Mouse (Mus musculus): Measurements from ENCODE around the gene Rnf144a. TPM values are rescaled to one million over a fixed set of nuclear protein-coding genes. Genes with fewer than 3 reads are reported as not detected.
"Not testable (repeated sequence)": the region's sequence is repeated elsewhere in the genome, so short reads cannot be mapped to it uniquely, and the experiment has no call there.

Rnf144a gene
- polyA plus RNA-seq, 1 experiment from 2014 or later = 21.6 TPM

DNA sequence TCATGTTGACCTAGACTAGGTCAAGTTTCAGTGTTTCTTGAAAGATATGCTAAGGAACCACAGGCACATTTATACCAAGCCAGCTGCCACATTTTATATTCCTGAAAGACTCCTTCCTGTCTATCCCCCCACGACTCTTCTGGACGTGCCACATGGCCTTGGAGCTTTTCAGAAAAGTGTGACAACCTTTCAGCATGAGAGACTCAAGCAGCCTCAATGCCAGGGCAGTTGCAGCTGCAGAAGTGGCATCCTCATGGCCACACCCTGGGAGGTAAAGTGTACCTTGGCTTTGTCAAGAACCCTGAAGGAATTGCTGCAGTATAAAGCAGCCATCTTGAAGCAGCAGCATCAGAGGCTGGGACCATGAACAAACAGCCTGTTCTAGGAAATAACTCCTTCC lies 29.5 kb upstream of the Rnf144a start:
- ATAC-seq (ENCODE audit: low FRiP score, low TSS enrichment) = no peak

DNA sequence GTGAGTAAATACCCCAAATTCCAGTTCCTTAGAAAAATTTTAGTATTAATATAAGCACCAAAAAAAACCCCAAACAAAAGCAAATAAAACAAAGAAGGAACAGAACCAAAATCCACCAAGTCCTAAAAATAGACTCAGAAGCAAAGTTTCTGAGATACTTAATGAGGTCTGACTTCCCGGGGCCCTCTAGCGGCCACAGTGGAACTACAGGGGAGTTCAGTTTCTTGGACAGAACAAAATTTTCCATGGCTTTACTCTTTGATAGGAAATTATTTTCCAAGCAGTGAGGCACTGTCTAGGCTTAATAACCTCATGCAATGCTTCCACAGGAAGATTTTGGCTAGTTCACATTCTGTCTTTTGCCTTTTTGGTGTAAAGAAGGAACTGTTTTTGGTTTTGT lies 29.0 kb upstream of the Rnf144a start:
- Histone ChIP-seq H3K4me1 (ENCODE audit: control insufficient read depth, insufficient read depth, low read length) (no peaks in the 10 kb centered on the region), H3K9me3 (ENCODE audit: control insufficient read depth, low read length) (no peaks in the 10 kb centered on the region), H3K27me3 (ENCODE audit: control insufficient read depth, insufficient read depth, low read length) (no peaks in the 10 kb centered on the region), H3K36me3 (ENCODE audit: control insufficient read depth, insufficient read depth, low read length) (no peaks in the 10 kb centered on the region), H3K4me2 (ENCODE audit: low read length) (no peak overlapping the region), H3K27ac (replicated peaks; ENCODE audit: low read depth, low read length) (no peak overlapping the region), H3K4me3 (replicated peaks; ENCODE audit: low read depth, low read length) (no peak overlapping the region), H3K9ac (replicated peaks; ENCODE audit: low read length) (no peak overlapping the region)
- DNase-seq (peak; percentile 84), ATAC-seq (ENCODE audit: low FRiP score, low TSS enrichment) (no peak)
- 0% methylated on average over 2 of the region's 2 CpGs for WGBS

More for the DNA sequence above, 29.5 kb upstream of the Rnf144a start:
- Histone ChIP-seq H3K9me3 (ENCODE audit: control insufficient read depth, low read length) (no peaks in the 10 kb centered on the region), H3K27me3 (ENCODE audit: control insufficient read depth, insufficient read depth, low read length) (no peaks in the 10 kb centered on the region), H3K4me1 (ENCODE audit: control insufficient read depth, insufficient read depth, low read length) (no peaks in the 10 kb centered on the region), H3K4me2 (ENCODE audit: low read length) (no peak overlapping the region), H3K9ac (replicated peaks; ENCODE audit: low read length) (no peak overlapping the region), H3K4me3 (replicated peaks; ENCODE audit: low read depth, low read length) (no peak overlapping the region), H3K36me3 (ENCODE audit: control insufficient read depth, insufficient read depth, low read length) (no peaks in the 10 kb centered on the region), H3K27ac (replicated peaks; ENCODE audit: low read depth, low read length) (no peak overlapping the region)
- 91% methylated on average over 2 of the region's 2 CpGs for WGBS
- no peak for DNase-seq

GRCm38 (mm10) chr12:26439366-26439765 lies 24.3 kb upstream of the Rnf144a start:
- WGBS = 80% methylated on average over 3 of the region's 3 CpGs
- H3K9me3 ChIP-seq (ENCODE audit: control insufficient read depth, low read length) = no peaks in the 10 kb centered on the region
- no peak overlapping the region for H3K4me2 ChIP-seq (ENCODE audit: low read length)
- no peaks in the 10 kb centered on the region for H3K27me3 ChIP-seq (ENCODE audit: control insufficient read depth, insufficient read depth, low read length)
- ATAC-seq (ENCODE audit: low FRiP score, low TSS enrichment) = no peak
- no peak for DNase-seq
- H3K4me1 ChIP-seq (ENCODE audit: control insufficient read depth, insufficient read depth, low read length) = no peaks in the 10 kb centered on the region
- no peak overlapping the region for H3K4me3 ChIP-seq (replicated peaks; ENCODE audit: low read depth, low read length)
- no peaks in the 10 kb centered on the region for H3K36me3 ChIP-seq (ENCODE audit: control insufficient read depth, insufficient read depth, low read length)
- no peak overlapping the region for H3K9ac ChIP-seq (replicated peaks; ENCODE audit: low read length)
- H3K27ac ChIP-seq (replicated peaks; ENCODE audit: low read depth, low read length) = no peak overlapping the region

DNA sequence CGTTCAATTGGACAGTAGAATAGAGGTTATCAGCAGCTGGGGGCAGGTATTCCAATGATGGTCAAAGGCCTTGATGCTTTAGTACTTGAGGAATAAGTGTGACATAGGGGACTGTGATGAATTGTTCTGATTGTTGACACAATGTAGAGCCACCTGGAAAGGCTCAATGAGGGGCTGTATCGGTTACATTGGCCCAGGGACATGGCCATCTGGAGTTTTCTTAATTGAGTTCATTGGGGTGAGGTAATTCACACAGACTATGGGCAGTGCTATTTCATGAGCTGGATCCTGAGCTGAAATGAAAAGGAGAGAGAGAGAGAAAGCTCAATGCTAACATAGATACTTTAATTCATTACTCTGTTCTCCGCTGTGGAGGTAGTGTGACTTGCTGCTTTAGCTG lies 22.9 kb upstream of the Rnf144a start:
- Histone ChIP-seq H3K4me3 (replicated peaks; ENCODE audit: low read depth, low read length) (no peak overlapping the region), H3K4me2 (ENCODE audit: low read length) (no peak overlapping the region), H3K27me3 (ENCODE audit: control insufficient read depth, insufficient read depth, low read length) (no peaks in the 10 kb centered on the region), H3K9me3 (ENCODE audit: control insufficient read depth, low read length) (no peaks in the 10 kb centered on the region), H3K27ac (replicated peaks; ENCODE audit: low read depth, low read length) (no peak overlapping the region), H3K36me3 (ENCODE audit: control insufficient read depth, insufficient read depth, low read length) (no peaks in the 10 kb centered on the region), H3K4me1 (ENCODE audit: control insufficient read depth, insufficient read depth, low read length) (no peaks in the 10 kb centered on the region), H3K9ac (replicated peaks; ENCODE audit: low read length) (no peak overlapping the region)
- ATAC-seq (ENCODE audit: low FRiP score, low TSS enrichment) (no peak), DNase-seq (no peak)
- WGBS = 84% methylated on average over 3 of the region's 3 CpGs

DNA sequence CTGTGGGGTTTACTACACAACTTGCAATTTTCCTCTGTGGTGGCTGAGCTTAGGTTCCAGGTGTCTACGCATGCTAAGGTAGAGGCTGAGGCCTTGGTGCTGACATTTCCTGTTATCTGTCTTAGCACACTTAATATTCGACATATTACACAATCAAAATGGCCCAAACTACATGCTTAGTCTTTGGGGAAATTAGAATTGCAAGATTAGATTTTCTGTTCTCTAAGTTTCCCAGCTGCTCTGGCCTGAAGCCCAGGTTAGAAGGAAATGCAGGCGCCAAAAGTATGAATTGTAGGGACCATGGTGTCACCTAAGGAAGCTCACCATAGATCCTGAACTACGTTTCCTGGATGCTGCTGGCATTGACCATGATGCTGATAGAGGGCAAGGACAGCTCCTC lies 21.3 kb upstream of the Rnf144a start:
- WGBS = 87% methylated on average over 4 of the region's 4 CpGs
- no peaks in the 10 kb centered on the region for H3K4me1 ChIP-seq (ENCODE audit: control insufficient read depth, insufficient read depth, low read length)
- H3K9ac ChIP-seq (replicated peaks; ENCODE audit: low read length) = no peak overlapping the region
- H3K9me3 ChIP-seq (ENCODE audit: control insufficient read depth, low read length) = no peaks in the 10 kb centered on the region
- H3K4me2 ChIP-seq (ENCODE audit: low read length) = no peak overlapping the region
- H3K27ac ChIP-seq (replicated peaks; ENCODE audit: low read depth, low read length) = no peak overlapping the region
- no peaks in the 10 kb centered on the region for H3K36me3 ChIP-seq (ENCODE audit: control insufficient read depth, insufficient read depth, low read length)
- H3K27me3 ChIP-seq (ENCODE audit: control insufficient read depth, insufficient read depth, low read length) = no peaks in the 10 kb centered on the region
- H3K4me3 ChIP-seq (replicated peaks; ENCODE audit: low read depth, low read length) = no peak overlapping the region
- ATAC-seq (ENCODE audit: low FRiP score, low TSS enrichment) = no peak
- no peak for DNase-seq

DNA sequence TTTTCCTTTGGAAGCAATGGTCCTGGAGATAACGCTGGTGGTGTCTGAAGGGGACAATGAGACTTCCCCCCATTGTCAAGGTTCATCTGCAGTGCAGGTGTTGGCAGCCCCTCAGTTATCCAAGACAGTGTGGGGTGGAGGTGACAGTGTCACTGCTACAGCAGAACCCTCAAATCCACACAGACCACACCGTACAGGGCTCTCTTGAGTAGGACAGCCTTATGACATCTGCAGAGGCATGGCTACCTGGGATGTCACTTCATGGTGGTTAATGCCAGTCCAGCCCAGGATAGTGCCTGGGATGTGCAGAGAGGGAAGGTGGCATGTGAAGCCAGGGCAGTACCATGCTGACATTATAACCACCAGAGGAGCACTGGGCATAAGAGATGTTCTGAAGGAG lies 13.7 kb upstream of the Rnf144a start:
- not testable (repeated sequence) for H3K9me3 ChIP-seq (ENCODE audit: control insufficient read depth, low read length); H3K4me2 ChIP-seq (ENCODE audit: low read length); H3K27ac ChIP-seq (replicated peaks; ENCODE audit: low read depth, low read length); ATAC-seq (ENCODE audit: low FRiP score, low TSS enrichment); H3K4me1 ChIP-seq (ENCODE audit: control insufficient read depth, insufficient read depth, low read length); H3K36me3 ChIP-seq (ENCODE audit: control insufficient read depth, insufficient read depth, low read length); H3K27me3 ChIP-seq (ENCODE audit: control insufficient read depth, insufficient read depth, low read length); H3K4me3 ChIP-seq (replicated peaks; ENCODE audit: low read depth, low read length); H3K9ac ChIP-seq (replicated peaks; ENCODE audit: low read length); DNase-seq
- 95% methylated on average over 2 of the region's 2 CpGs for WGBS

- WGBS = over 99% methylated on average over 2 of the region's 2 CpGs
Observed at GRCm38 (mm10) chr12:26424841-26425240, 9.8 kb upstream of the Rnf144a start.

GRCm38 (mm10) chr12:26418322-26418721 lies 3.3 kb upstream of the Rnf144a start:
- Histone ChIP-seq H3K27ac (replicated peaks; ENCODE audit: low read depth, low read length) (no peak overlapping the region), H3K9ac (replicated peaks; ENCODE audit: low read length) (no peak overlapping the region), H3K36me3 (ENCODE audit: control insufficient read depth, insufficient read depth, low read length) (no peaks in the 10 kb centered on the region), H3K9me3 (ENCODE audit: control insufficient read depth, low read length) (no peaks in the 10 kb centered on the region), H3K4me3 (replicated peaks; ENCODE audit: low read depth, low read length) (no peak overlapping the region), H3K4me1 (ENCODE audit: control insufficient read depth, insufficient read depth, low read length) (peaks cover 8% of the 10 kb centered on the region), H3K27me3 (ENCODE audit: control insufficient read depth, insufficient read depth, low read length) (no peaks in the 10 kb centered on the region), H3K4me2 (ENCODE audit: low read length) (no peak overlapping the region)
- ATAC-seq (ENCODE audit: low FRiP score, low TSS enrichment) = no peak
- no peak for DNase-seq
- 83% methylated on average over 4 of the region's 4 CpGs for WGBS

More at GRCm38 (mm10) chr12:26424841-26425240, 9.8 kb upstream of the Rnf144a start:
- DNase-seq (peak; percentile 84), ATAC-seq (ENCODE audit: low FRiP score, low TSS enrichment) (no peak)
- no peaks in the 10 kb centered on the region for H3K36me3 ChIP-seq (ENCODE audit: control insufficient read depth, insufficient read depth, low read length)
- no peak overlapping the region for H3K4me3 ChIP-seq (replicated peaks; ENCODE audit: low read depth, low read length)
- no peaks in the 10 kb centered on the region for H3K9me3 ChIP-seq (ENCODE audit: control insufficient read depth, low read length)
- H3K27ac ChIP-seq (replicated peaks; ENCODE audit: low read depth, low read length) = no peak overlapping the region
- no peak overlapping the region for H3K9ac ChIP-seq (replicated peaks; ENCODE audit: low read length)
- H3K27me3 ChIP-seq (ENCODE audit: control insufficient read depth, insufficient read depth, low read length) = no peaks in the 10 kb centered on the region
- no peak overlapping the region for H3K4me2 ChIP-seq (ENCODE audit: low read length)
- H3K4me1 ChIP-seq (ENCODE audit: control insufficient read depth, insufficient read depth, low read length) = no peaks in the 10 kb centered on the region

- DNase-seq (no peak), ATAC-seq (ENCODE audit: low FRiP score, low TSS enrichment) (no peak)
- Histone ChIP-seq H3K4me1 (ENCODE audit: control insufficient read depth, insufficient read depth, low read length) (peaks cover 24% of the 10 kb centered on the region), H3K4me3 (replicated peaks; ENCODE audit: low read depth, low read length) (no peak overlapping the region), H3K9me3 (ENCODE audit: control insufficient read depth, low read length) (no peaks in the 10 kb centered on the region), H3K4me2 (ENCODE audit: low read length) (no peak overlapping the region), H3K27me3 (ENCODE audit: control insufficient read depth, insufficient read depth, low read length) (no peaks in the 10 kb centered on the region), H3K9ac (replicated peaks; ENCODE audit: low read length) (no peak overlapping the region), H3K36me3 (ENCODE audit: control insufficient read depth, insufficient read depth, low read length) (no peaks in the 10 kb centered on the region), H3K27ac (replicated peaks; ENCODE audit: low read depth, low read length) (no peak overlapping the region)
- 71% methylated on average over 7 of the region's 7 CpGs for WGBS
Observed at GRCm38 (mm10) chr12:26416636-26417295, 1.7 kb upstream of the Rnf144a start.
